Mouse (Mus musculus) C2C12 (cell line): ENCODE data around the gene Slc25a51.
A peak's percentile ranks its signal among the peaks of the same experiment; 100 is the strongest.

Experiments
- CTCF ChIP-seq: IDR thresholded peaks from one replicate; pipeline ENCODE4 v1.5.1; 2011; ENCODE audit not compliant: control insufficient read depth, insufficient read depth, insufficient read length
- MAX ChIP-seq: IDR thresholded peaks from one replicate; pipeline ENCODE4 v1.6.1; 2011; ENCODE audit warnings: mild to moderate bottlenecking, control low read depth
- USF1 ChIP-seq: IDR thresholded peaks from one replicate; pipeline ENCODE4 v1.6.1; 2011; ENCODE audit warnings: low read depth, mild to moderate bottlenecking, control low read depth, moderate library complexity

DNA sequence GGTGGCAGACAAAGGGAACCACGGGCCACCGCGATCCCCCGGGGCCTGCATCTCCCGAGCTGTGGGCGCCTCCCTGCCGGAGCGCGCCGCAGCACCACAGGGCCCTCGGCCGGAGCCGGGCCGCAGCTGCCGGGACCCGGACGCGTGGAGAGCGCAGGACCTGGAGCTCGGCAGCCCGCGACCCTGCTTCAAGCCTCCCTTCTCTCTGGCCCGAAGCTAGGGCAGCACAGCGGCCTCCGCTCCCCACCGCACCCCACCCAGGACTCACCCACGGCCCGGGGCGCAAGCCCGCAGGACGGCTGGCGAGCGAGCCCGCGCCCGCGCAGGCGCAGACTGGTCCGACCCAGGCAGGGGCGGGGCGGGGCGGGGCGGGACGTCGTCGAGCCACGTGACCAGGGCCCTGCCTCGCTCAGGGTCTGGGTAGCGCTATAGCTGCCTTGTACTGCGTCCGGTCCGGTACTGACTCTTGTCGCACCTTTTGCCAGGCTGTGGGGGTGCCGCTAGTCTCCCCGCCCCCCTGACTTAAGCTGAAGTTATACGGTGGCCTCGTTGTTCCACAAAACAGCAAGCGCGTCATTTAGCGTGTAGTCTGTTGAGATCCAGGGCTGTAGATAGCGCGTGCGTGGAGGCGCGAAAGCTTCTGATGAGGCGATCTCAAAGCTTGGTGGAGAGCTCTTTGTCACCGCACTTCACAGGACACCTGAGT, at the start of gene Slc25a51:
- no peak for TF ChIP-seq CTCF
- no peak for TF ChIP-seq MAX
- peak; percentile 83 for TF ChIP-seq USF1
